Mouse (Mus musculus) liver, postnatal 0 days (tissue): ENCODE measurements around the gene Agfg1. TPM values are rescaled to one million over a fixed set of nuclear protein-coding genes. Genes with fewer than 3 reads are reported as not detected.

Source experiments
- ATAC-seq: fragments of 200-750 bp; cut with Nextera tagmentation; 2 replicates; pipeline ENCODE4 v1.8.0; 2017; ENCODE audit warnings: mild to moderate bottlenecking, moderate library complexity
- DNase-seq: peaks from one replicate; pipeline ENCODE4 v3.0.0-alpha.2; 2016
- H3K27ac ChIP-seq: fragments of 300-500 bp; sonication (generic); 2 replicates; pipeline ENCODE4 v1.5.1; 2014; ENCODE audit warnings: antibody characterized with exemption, moderate library complexity, mild to moderate bottlenecking, low read depth
- H3K27me3 ChIP-seq: fragments of 300-500 bp; sonication (generic); 2 replicates; pipeline ENCODE4 v1.6.1; 2014; ENCODE audit warnings: low read length, control low read depth, mixed read lengths; ENCODE audit not compliant: insufficient read depth
- H3K36me3 ChIP-seq: fragments of 300-500 bp; sonication (generic); replicated peaks from 2 replicates; pipeline ENCODE4 v1.6.1; 2014; ENCODE audit warnings: mild to moderate bottlenecking, control low read depth, low read length, moderate library complexity, mixed read lengths; ENCODE audit not compliant: insufficient read depth
- H3K4me1 ChIP-seq: fragments of 300-500 bp; sonication (generic); 2 replicates; pipeline ENCODE4 v1.6.1; 2014; ENCODE audit warnings: antibody characterized with exemption, mild to moderate bottlenecking, control low read depth; ENCODE audit not compliant: insufficient read depth
- H3K4me2 ChIP-seq: fragments of 300-500 bp; sonication (generic); 2 replicates; pipeline ENCODE4 v1.6.1; 2014; ENCODE audit warnings: low read depth, mild to moderate bottlenecking, low read length, moderate library complexity, mixed read lengths
- H3K4me3 ChIP-seq: fragments of 300-500 bp; sonication (generic); 2 replicates; pipeline ENCODE4 v1.5.1; 2014; ENCODE audit warnings: low read depth, low read length
- H3K9ac ChIP-seq: fragments of 300-500 bp; sonication (generic); replicated peaks from 2 replicates; pipeline ENCODE4 v1.6.1; 2014; ENCODE audit warnings: mild to moderate bottlenecking, moderate library complexity
- H3K9me3 ChIP-seq: fragments of 300-500 bp; sonication (generic); 2 replicates; pipeline ENCODE4 v1.6.1; 2016; ENCODE audit warnings: mild to moderate bottlenecking, control low read depth, low read length, mixed read lengths
- CTCF ChIP-seq: sonication (generic); IDR thresholded peaks from 2 replicates; pipeline ENCODE4 v1.5.1; 2016; ENCODE audit warnings: antibody characterized with exemption, low read depth
- EP300 ChIP-seq: IDR thresholded peaks from 2 replicates; pipeline ENCODE4 v1.6.1; 2016; ENCODE audit warnings: antibody characterized with exemption, low read depth, mild to moderate bottlenecking
- WGBS: fragments of 180-500 bp; shearing (Covaris S2); extraction: QIAGEN DNeasy Blood & Tissue Kit; methylation state at CpG from one replicate; pipeline ENCODE4 v1.1.7; 2014; ENCODE audit not compliant: insufficient replicate concordance; 5-methylcytosine and 5-hydroxymethylcytosine counted together
- polyA plus RNA-seq: library from polyadenylated mRNA; unstranded; fragments of >200 nt; fragmentation: Nextera tagmentation; extraction: Ambion mirVana; gene quantifications from 2 replicates; pipeline ENCODE4 v1.2.1, GENCODE M21; 2015

Agfg1 gene
- polyA plus RNA-seq, 1 experiment from 2014 or later = 14.2 TPM

- no peak overlapping the region for H3K4me3 ChIP-seq
- no peak overlapping the region for H3K4me2 ChIP-seq
- H3K27ac ChIP-seq = no peak overlapping the region
- H3K4me1 ChIP-seq = 0 out of 2 replicates have a peak, but pooled peaks cover 3% of the 10 kb centered on the region
- TF ChIP-seq CTCF (no peak), EP300 (no peak)
- no peaks in the 10 kb centered on the region for H3K27me3 ChIP-seq
- DNase-seq (no peak), ATAC-seq (no peak)
- peaks cover 26% of the 10 kb centered on the region for H3K36me3 ChIP-seq
- H3K9ac ChIP-seq = no peak overlapping the region
- no peaks in the 10 kb centered on the region for H3K9me3 ChIP-seq
Measured at GRCm38 (mm10) chr1:82858236-82858635, 19.0 kb downstream of the Agfg1 start.

- H3K9ac ChIP-seq = no peak overlapping the region
- WGBS = 93% methylated on average over 4 of the region's 4 CpGs
- H3K27me3 ChIP-seq = no peaks in the 10 kb centered on the region
- no peak overlapping the region for H3K4me2 ChIP-seq
- TF ChIP-seq EP300 = no peak
- 0 out of 2 replicates have a peak, but pooled peaks cover 3% of the 10 kb centered on the region for H3K4me1 ChIP-seq
- no peak overlapping the region for H3K27ac ChIP-seq
- DNase-seq = no peak
- peaks cover 36% of the 10 kb centered on the region for H3K36me3 ChIP-seq
- no peak for ATAC-seq
- no peaks in the 10 kb centered on the region for H3K9me3 ChIP-seq
- no peak overlapping the region for H3K4me3 ChIP-seq
Measured at GRCm38 (mm10) chr1:82860391-82860790, 21.1 kb downstream of the Agfg1 start.

GRCm38 (mm10) chr1:82870202-82870601 lies 30.9 kb downstream of the Agfg1 start:
- no peaks in the 10 kb centered on the region for H3K9me3 ChIP-seq
- 88% methylated on average over 3 of the region's 3 CpGs for WGBS
- peaks cover 22% of the 10 kb centered on the region for H3K36me3 ChIP-seq
- H3K9ac ChIP-seq = no peak overlapping the region
- no peaks in the 10 kb centered on the region for H3K27me3 ChIP-seq
- TF ChIP-seq CTCF (no peak), EP300 (no peak)
- DNase-seq (no peak), ATAC-seq (no peak)
- no peak overlapping the region for H3K4me3 ChIP-seq
- no peak overlapping the region for H3K4me2 ChIP-seq
- no peak overlapping the region for H3K27ac ChIP-seq
- 0 out of 2 replicates have a peak, but pooled peaks cover 4% of the 10 kb centered on the region for H3K4me1 ChIP-seq

- 72% methylated on average over 2 of the region's 2 CpGs for WGBS
- ATAC-seq = no peak
- Histone ChIP-seq H3K9me3 (no peaks in the 10 kb centered on the region), H3K4me3 (no peak overlapping the region), H3K27me3 (no peaks in the 10 kb centered on the region), H3K4me2 (no peak overlapping the region), H3K36me3 (peaks cover 55% of the 10 kb centered on the region), H3K4me1 (no peaks in the 10 kb centered on the region), H3K9ac (no peak overlapping the region), H3K27ac (no peak overlapping the region)
- DNase-seq = no peak
- TF ChIP-seq CTCF (no peak), EP300 (no peak)
Measured at GRCm38 (mm10) chr1:82879172-82879571, 39.9 kb downstream of the Agfg1 start.

- peaks cover 64% of the 10 kb centered on the region for H3K36me3 ChIP-seq
- 94% methylated on average over 8 of the region's 8 CpGs for WGBS
- DNase-seq (no peak), ATAC-seq (no peak)
- H3K27ac ChIP-seq = no peak overlapping the region
- no peak overlapping the region for H3K4me2 ChIP-seq
- TF ChIP-seq CTCF = no peak
- TF ChIP-seq EP300 = no peak
- H3K4me1 ChIP-seq = no peaks in the 10 kb centered on the region
- H3K9ac ChIP-seq = no peak overlapping the region
- no peak overlapping the region for H3K4me3 ChIP-seq
- H3K9me3 ChIP-seq = no peaks in the 10 kb centered on the region
- no peaks in the 10 kb centered on the region for H3K27me3 ChIP-seq
Measured at GRCm38 (mm10) chr1:82880196-82880595, 40.9 kb downstream of the Agfg1 start.

- no peaks in the 10 kb centered on the region for H3K9me3 ChIP-seq
- no peaks in the 10 kb centered on the region for H3K4me1 ChIP-seq
- WGBS = 93% methylated on average over 7 of the region's 7 CpGs
- no peak for ATAC-seq
- no peak for DNase-seq
- no peak overlapping the region for H3K4me3 ChIP-seq
- peaks cover 59% of the 10 kb centered on the region for H3K36me3 ChIP-seq
- H3K9ac ChIP-seq = no peak overlapping the region
- no peaks in the 10 kb centered on the region for H3K27me3 ChIP-seq
- H3K4me2 ChIP-seq = no peak overlapping the region
- H3K27ac ChIP-seq = no peak overlapping the region
- TF ChIP-seq CTCF = no peak
- no peak for TF ChIP-seq EP300
Measured at GRCm38 (mm10) chr1:82893269-82893668, 54.0 kb downstream of the Agfg1 start.

GRCm38 (mm10) chr1:82900567-82900966 lies 61.3 kb downstream of the Agfg1 start:
- Histone ChIP-seq H3K27me3 (no peaks in the 10 kb centered on the region), H3K27ac (no peak overlapping the region), H3K4me3 (no peak overlapping the region), H3K36me3 (peaks cover 47% of the 10 kb centered on the region), H3K9ac (no peak overlapping the region), H3K4me1 (no peaks in the 10 kb centered on the region), H3K9me3 (no peaks in the 10 kb centered on the region), H3K4me2 (no peak overlapping the region)
- no peak for ATAC-seq
- no peak for TF ChIP-seq EP300
- TF ChIP-seq CTCF = no peak
- no peak for DNase-seq
- WGBS = 87% methylated on average over 1 of the region's 1 CpGs
